Mouse (Mus musculus): ENCODE measurements around the gene Ptprj. TPM values are rescaled to one million over a fixed set of nuclear protein-coding genes. Genes with fewer than 3 reads are reported as not detected.

Gene Ptprj
- polyA plus RNA-seq, 1 experiment from 2014 or later, result 3.7 TPM

- H3K4me1 ChIP-seq, result peaks cover 6% of the 10 kb centered on the region; the same call in 1 of the 2 replicates
- 89% methylated on average over 4 of the region's 4 CpGs for WGBS
- no peaks in the 10 kb centered on the region for H3K27me3 ChIP-seq
- no peaks in the 10 kb centered on the region for H3K9me3 ChIP-seq
- H3K9ac ChIP-seq (replicated peaks), result no peak overlapping the region
- no peak overlapping the region for H3K4me3 ChIP-seq
- no peak overlapping the region for H3K27ac ChIP-seq (replicated peaks)
- ATAC-seq (replicated peaks), result no peak
- H3K4me2 ChIP-seq (replicated peaks), result no peak overlapping the region
- H3K36me3 ChIP-seq, result no peaks in the 10 kb centered on the region
These were observed 26.6 kb downstream of the Ptprj start for GRCm38 (mm10) chr2:90553861-90554260.

- 91% methylated on average over 6 of the region's 6 CpGs for WGBS
- Histone ChIP-seq H3K9me3 (no peaks in the 10 kb centered on the region), H3K4me1 (peaks cover 17% of the 10 kb centered on the region; the same call in 1 of the 2 replicates), H3K36me3 (no peaks in the 10 kb centered on the region), H3K27me3 (no peaks in the 10 kb centered on the region), H3K27ac (replicated peaks) (no peak overlapping the region), H3K9ac (replicated peaks) (no peak overlapping the region), H3K4me2 (replicated peaks) (no peak overlapping the region), H3K4me3 (no peak overlapping the region)
- ATAC-seq (replicated peaks), result no peak
These were observed 29.8 kb downstream of the Ptprj start for GRCm38 (mm10) chr2:90550656-90551055.

- Histone ChIP-seq H3K4me2 (replicated peaks) (no peak overlapping the region), H3K36me3 (no peaks in the 10 kb centered on the region), H3K4me1 (peaks cover 24% of the 10 kb centered on the region; the same call in 1 of the 2 replicates), H3K4me3 (no peak overlapping the region), H3K27me3 (no peaks in the 10 kb centered on the region), H3K9ac (replicated peaks) (no peak overlapping the region), H3K9me3 (no peaks in the 10 kb centered on the region), H3K27ac (replicated peaks) (no peak overlapping the region)
- ATAC-seq (replicated peaks), result no peak
- 82% methylated on average over 5 of the region's 5 CpGs for WGBS
These were observed 31.9 kb downstream of the Ptprj start for GRCm38 (mm10) chr2:90548541-90548940.

- no peak for ATAC-seq (replicated peaks)
These were observed 33.3 kb downstream of the Ptprj start for GRCm38 (mm10) chr2:90547144-90547609.

GRCm38 (mm10) chr2:90545261-90545660 lies 35.2 kb downstream of the Ptprj start:
- no peak overlapping the region for H3K27ac ChIP-seq (replicated peaks)
- 20% methylated on average over 5 of the region's 5 CpGs for WGBS
- no peaks in the 10 kb centered on the region for H3K27me3 ChIP-seq
- H3K9ac ChIP-seq (replicated peaks), result no peak overlapping the region
- no peak overlapping the region for H3K4me3 ChIP-seq
- H3K9me3 ChIP-seq, result no peaks in the 10 kb centered on the region
- ATAC-seq (replicated peaks), result peak; percentile 64
- no peaks in the 10 kb centered on the region for H3K36me3 ChIP-seq
- H3K4me1 ChIP-seq, result peaks cover 21% of the 10 kb centered on the region; the same call in 1 of the 2 replicates
- H3K4me2 ChIP-seq (replicated peaks), result no peak overlapping the region

More at GRCm38 (mm10) chr2:90547144-90547609, 33.3 kb downstream of the Ptprj start:
- Histone ChIP-seq H3K9me3 (no peaks in the 10 kb centered on the region), H3K36me3 (no peaks in the 10 kb centered on the region), H3K4me3 (no peak overlapping the region), H3K4me1 (peaks cover 24% of the 10 kb centered on the region; the same call in 1 of the 2 replicates), H3K9ac (replicated peaks) (no peak overlapping the region), H3K27me3 (no peaks in the 10 kb centered on the region), H3K27ac (replicated peaks) (no peak overlapping the region), H3K4me2 (replicated peaks) (no peak overlapping the region)
- 93% methylated on average over 5 of the region's 5 CpGs for WGBS

GRCm38 (mm10) chr2:90543989-90544388 lies 36.5 kb downstream of the Ptprj start:
- WGBS, result 92% methylated on average over 3 of the region's 3 CpGs
- H3K9ac ChIP-seq (replicated peaks), result no peak overlapping the region
- H3K36me3 ChIP-seq, result no peaks in the 10 kb centered on the region
- ATAC-seq (replicated peaks), result no peak
- no peaks in the 10 kb centered on the region for H3K27me3 ChIP-seq
- H3K4me3 ChIP-seq, result no peak overlapping the region
- no peak overlapping the region for H3K27ac ChIP-seq (replicated peaks)
- H3K9me3 ChIP-seq, result no peaks in the 10 kb centered on the region
- peaks cover 18% of the 10 kb centered on the region; the same call in 1 of the 2 replicates for H3K4me1 ChIP-seq
- no peak overlapping the region for H3K4me2 ChIP-seq (replicated peaks)

GRCm38 (mm10) chr2:90543106-90543702 lies 37.2 kb downstream of the Ptprj start:
- no peaks in the 10 kb centered on the region for H3K9me3 ChIP-seq
- no peak overlapping the region for H3K4me3 ChIP-seq
- H3K27me3 ChIP-seq, result no peaks in the 10 kb centered on the region
- H3K27ac ChIP-seq (replicated peaks), result no peak overlapping the region
- H3K36me3 ChIP-seq, result no peaks in the 10 kb centered on the region
- 89% methylated on average over 6 of the region's 6 CpGs for WGBS
- H3K9ac ChIP-seq (replicated peaks), result no peak overlapping the region
- H3K4me2 ChIP-seq (replicated peaks), result no peak overlapping the region
- peaks cover 14% of the 10 kb centered on the region; the same call in 1 of the 2 replicates for H3K4me1 ChIP-seq
- no peak for ATAC-seq (replicated peaks)

GRCm38 (mm10) chr2:90542656-90543055 lies 37.8 kb downstream of the Ptprj start:
- no peaks in the 10 kb centered on the region for H3K27me3 ChIP-seq
- peaks cover 14% of the 10 kb centered on the region; the same call in 1 of the 2 replicates for H3K4me1 ChIP-seq
- no peak overlapping the region for H3K4me2 ChIP-seq (replicated peaks)
- no peaks in the 10 kb centered on the region for H3K9me3 ChIP-seq
- ATAC-seq (replicated peaks), result no peak
- WGBS, result 92% methylated on average over 2 of the region's 2 CpGs
- no peaks in the 10 kb centered on the region for H3K36me3 ChIP-seq
- no peak overlapping the region for H3K27ac ChIP-seq (replicated peaks)
- H3K9ac ChIP-seq (replicated peaks), result no peak overlapping the region
- H3K4me3 ChIP-seq, result no peak overlapping the region

- H3K9me3 ChIP-seq, result no peaks in the 10 kb centered on the region
- H3K4me1 ChIP-seq, result peaks cover 12% of the 10 kb centered on the region
- ATAC-seq (replicated peaks), result no peak
- 80% methylated on average over 4 of the region's 4 CpGs for WGBS
- no peak overlapping the region for H3K9ac ChIP-seq (replicated peaks)
- H3K4me2 ChIP-seq (replicated peaks), result no peak overlapping the region
- H3K4me3 ChIP-seq, result no peak overlapping the region
- H3K27me3 ChIP-seq, result no peaks in the 10 kb centered on the region
- no peaks in the 10 kb centered on the region for H3K36me3 ChIP-seq
- H3K27ac ChIP-seq (replicated peaks), result no peak overlapping the region
These were observed 41.2 kb downstream of the Ptprj start for GRCm38 (mm10) chr2:90539206-90539605.

- H3K36me3 ChIP-seq, result no peaks in the 10 kb centered on the region
- no peaks in the 10 kb centered on the region for H3K9me3 ChIP-seq
- H3K27me3 ChIP-seq, result no peaks in the 10 kb centered on the region
- WGBS, result 50% methylated on average over 4 of the region's 4 CpGs
- no peak overlapping the region for H3K4me3 ChIP-seq
- peaks cover 12% of the 10 kb centered on the region for H3K4me1 ChIP-seq
- H3K9ac ChIP-seq (replicated peaks), result no peak overlapping the region
- no peak overlapping the region for H3K4me2 ChIP-seq (replicated peaks)
- H3K27ac ChIP-seq (replicated peaks), result no peak overlapping the region
- no peak for ATAC-seq (replicated peaks)
These were observed 43.2 kb downstream of the Ptprj start for GRCm38 (mm10) chr2:90537244-90537643.

GRCm38 (mm10) chr2:90536555-90536954 lies 43.9 kb downstream of the Ptprj start:
- Histone ChIP-seq H3K36me3 (no peaks in the 10 kb centered on the region), H3K4me2 (replicated peaks) (no peak overlapping the region), H3K27me3 (no peaks in the 10 kb centered on the region), H3K4me1 (peaks cover 12% of the 10 kb centered on the region), H3K27ac (replicated peaks) (no peak overlapping the region), H3K9ac (replicated peaks) (no peak overlapping the region), H3K9me3 (no peaks in the 10 kb centered on the region), H3K4me3 (no peak overlapping the region)
- ATAC-seq (replicated peaks), result no peak; the same call in 1 of the 2 replicates
- WGBS, result 31% methylated on average over 9 of the region's 9 CpGs

GRCm38 (mm10) chr2:90534751-90535150 lies 45.7 kb downstream of the Ptprj start:
- ATAC-seq (replicated peaks), result no peak
- Histone ChIP-seq H3K9me3 (no peaks in the 10 kb centered on the region), H3K9ac (replicated peaks) (no peak overlapping the region), H3K27me3 (no peaks in the 10 kb centered on the region), H3K4me1 (peaks cover 12% of the 10 kb centered on the region), H3K4me2 (replicated peaks) (no peak overlapping the region), H3K4me3 (no peak overlapping the region), H3K27ac (replicated peaks) (no peak overlapping the region), H3K36me3 (no peaks in the 10 kb centered on the region)
- 96% methylated on average over 6 of the region's 6 CpGs for WGBS

GRCm38 (mm10) chr2:90533944-90534343 lies 46.5 kb downstream of the Ptprj start:
- no peak for ATAC-seq (replicated peaks)
- Histone ChIP-seq H3K4me2 (replicated peaks) (no peak overlapping the region), H3K4me1 (peaks cover 12% of the 10 kb centered on the region), H3K36me3 (no peaks in the 10 kb centered on the region), H3K9ac (replicated peaks) (no peak overlapping the region), H3K9me3 (no peaks in the 10 kb centered on the region), H3K27me3 (no peaks in the 10 kb centered on the region), H3K27ac (replicated peaks) (no peak overlapping the region), H3K4me3 (no peak overlapping the region)
- WGBS, result 97% methylated on average over 7 of the region's 7 CpGs

All from forebrain, embryonic 15.5 days (tissue).